Mouse (Mus musculus) right cerebral cortex, adult 18-20 months (tissue): ENCODE data around the gene Gm4181.
A peak's percentile ranks its signal among the peaks of the same experiment; 100 is the strongest.
"Not testable (repeated sequence)": the region's sequence is repeated elsewhere in the genome, so short reads cannot be mapped to it uniquely, and the experiment has no call there.

Source experiments
- DNase-seq: peaks from one replicate; pipeline ENCODE4 v3.0.0; 2022; ENCODE audit warnings: mixed read lengths

Gene Gm4181

DNA sequence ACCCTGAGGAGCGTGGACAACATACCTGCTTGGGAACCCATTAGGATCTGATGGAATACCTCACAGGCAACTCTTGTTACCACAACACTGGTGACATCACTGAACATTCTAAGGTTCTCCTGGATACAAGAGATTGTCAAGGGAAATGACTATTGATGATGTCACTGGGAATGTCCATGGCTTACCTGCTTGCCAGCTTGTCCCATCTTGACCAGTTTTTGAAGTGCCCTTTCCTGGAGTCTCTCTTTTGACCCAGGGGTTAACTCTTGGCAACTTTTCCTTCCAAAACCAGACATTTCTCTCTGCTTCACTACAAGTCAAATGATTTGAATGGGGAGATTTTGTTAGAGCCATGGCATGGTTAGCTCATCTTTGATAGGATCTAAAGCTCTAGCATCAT, at the start of gene Gm4181:
Gm4181 (minus strand) TSS at position 101 of the 400 bp plus-strand sequence.
- DNase-seq: not testable (repeated sequence)

DNA sequence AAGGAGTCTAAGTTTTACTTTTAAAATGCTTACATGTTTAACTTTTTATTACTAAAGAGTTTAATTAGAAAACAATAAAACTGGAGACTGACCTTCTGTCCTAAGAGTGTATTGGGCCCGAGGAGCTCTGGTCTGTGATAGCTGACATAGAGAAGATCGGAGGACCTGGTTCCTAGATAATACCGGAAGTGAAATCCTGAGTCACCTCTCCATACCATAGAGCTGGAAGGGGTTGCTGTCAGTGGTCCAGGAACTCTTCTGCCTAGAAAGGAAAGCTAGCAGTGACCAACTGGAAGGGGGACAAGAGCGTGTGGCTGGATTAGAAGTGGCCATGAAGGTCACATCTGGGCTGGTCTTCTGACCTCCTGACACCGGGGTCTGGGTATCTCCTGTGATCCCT, 41.8 kb upstream of the Gm4181 start:
- no peak for DNase-seq

DNA sequence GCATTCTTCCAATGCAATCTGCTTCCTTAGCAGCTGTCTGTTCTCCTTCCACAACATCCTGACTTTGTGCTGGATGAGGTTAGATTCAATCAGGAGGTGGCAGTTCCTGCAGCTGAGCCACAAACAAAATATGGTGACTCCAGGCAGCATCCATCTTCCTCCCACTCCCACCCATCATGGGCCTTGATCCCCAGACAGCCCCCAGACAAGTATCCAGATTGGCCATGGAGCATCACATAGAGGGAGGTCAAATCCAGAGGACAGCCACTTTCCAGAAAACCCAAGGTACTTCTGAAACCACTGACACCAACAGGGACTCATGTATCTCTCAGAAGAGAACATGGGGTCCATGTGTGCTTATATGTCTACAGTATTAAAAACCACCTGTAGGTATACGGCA, 3.0 kb downstream of the Gm4181 start:
- peak; percentile 10 for DNase-seq

DNA sequence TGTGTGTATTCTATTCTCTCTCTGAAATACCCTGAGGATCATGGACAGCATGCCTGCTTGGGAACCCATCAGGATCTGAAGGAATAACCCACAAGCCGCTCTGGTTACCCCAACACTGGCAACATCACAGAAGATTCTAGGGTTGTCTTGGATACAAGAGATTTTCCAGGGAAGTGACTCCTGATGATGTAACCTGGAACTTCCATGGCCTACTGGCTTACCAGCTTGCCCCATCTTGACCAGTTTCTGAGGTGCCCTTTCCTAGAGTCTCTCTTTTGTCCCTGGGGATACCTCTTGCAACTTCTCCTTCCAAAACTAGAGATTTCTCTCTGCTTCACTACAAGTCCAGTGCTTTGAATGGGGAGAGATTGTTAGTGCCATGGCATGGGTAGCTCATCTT, 24.3 kb downstream of the Gm4181 start, which contains the start of gene Gm17078:
Gm17078 (minus strand) TSS at position 101 of the 400 bp plus-strand sequence.
- no peak for DNase-seq

DNA sequence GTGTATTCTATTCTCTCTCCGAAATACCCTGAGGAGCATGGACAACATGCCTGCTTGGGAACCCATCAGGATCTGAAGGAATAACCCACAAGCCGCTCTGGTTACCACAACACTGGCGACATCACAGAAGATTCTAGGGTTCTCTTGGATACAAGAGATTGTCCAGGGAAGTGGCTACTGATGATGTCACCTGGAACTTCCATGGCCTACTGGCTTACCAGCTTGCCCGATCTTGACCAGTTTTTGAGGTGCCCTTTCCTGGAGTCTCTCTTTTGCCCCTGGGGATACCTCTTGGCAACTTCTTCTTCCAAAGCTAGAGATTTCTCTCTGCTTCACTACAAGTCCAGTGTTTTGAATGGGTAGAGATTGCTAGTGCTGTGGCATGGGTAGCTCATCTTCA, 43.4 kb downstream of the Gm4181 start, which contains the start of gene Gm17174:
Gm17174 (minus strand) TSS at position 101 of the 400 bp plus-strand sequence.
- not testable (repeated sequence) for DNase-seq
